Mouse (Mus musculus): Measurements from ENCODE around the gene Dnajc15. TPM values are rescaled to one million over a fixed set of nuclear protein-coding genes. Genes with fewer than 3 reads are reported as not detected.

Gene Dnajc15
- total and polyA plus RNA-seq, 3 experiments: 38.8 to 447 (median 390) TPM

GRCm38 (mm10) chr14:77860841-77861560 is 13.9 kb downstream of the Dnajc15 start:
- DNase-seq: no peak

GRCm38 (mm10) chr14:77859894-77860293 is 15.0 kb downstream of the Dnajc15 start:
- DNase-seq: no peak

- DNase-seq: no peak
These were observed 21.0 kb downstream of the Dnajc15 start for GRCm38 (mm10) chr14:77853951-77854350.

GRCm38 (mm10) chr14:77849852-77850251 is 25.1 kb downstream of the Dnajc15 start:
- DNase-seq: no peak

- no peak for DNase-seq
These were observed 26.6 kb downstream of the Dnajc15 start for GRCm38 (mm10) chr14:77848349-77848748.

GRCm38 (mm10) chr14:77846206-77846605 is 28.7 kb downstream of the Dnajc15 start:
- no peak for DNase-seq

GRCm38 (mm10) chr14:77845479-77845878 is 29.4 kb downstream of the Dnajc15 start:
- DNase-seq: no peak

GRCm38 (mm10) chr14:77840574-77840973 is 34.4 kb downstream of the Dnajc15 start:
- no peak for DNase-seq

GRCm38 (mm10) chr14:77840078-77840477 is 34.8 kb downstream of the Dnajc15 start:
- DNase-seq: no peak

- no peak for DNase-seq
These were observed 38.1 kb downstream of the Dnajc15 start for GRCm38 (mm10) chr14:77836794-77837193.

- no peak for DNase-seq
These were observed 42.6 kb downstream of the Dnajc15 start for GRCm38 (mm10) chr14:77832359-77832758.

- DNase-seq: no peak
These were observed 43.0 kb downstream of the Dnajc15 start for GRCm38 (mm10) chr14:77831936-77832335.

- no peak for DNase-seq
These were observed 45.3 kb downstream of the Dnajc15 start for GRCm38 (mm10) chr14:77829673-77830072.

- DNase-seq: peak; percentile 67
These were observed 49.0 kb downstream of the Dnajc15 start for GRCm38 (mm10) chr14:77825891-77826290.

- peak; percentile 71 for DNase-seq
These were observed 49.8 kb downstream of the Dnajc15 start for GRCm38 (mm10) chr14:77825121-77825520.

GRCm38 (mm10) chr14:77819841-77820240 is 55.1 kb downstream of the Dnajc15 start:
- no peak for DNase-seq

GRCm38 (mm10) chr14:77817561-77817960 is 57.4 kb downstream of the Dnajc15 start:
- no peak for DNase-seq

- no peak for DNase-seq
These were observed 60.0 kb downstream of the Dnajc15 start for GRCm38 (mm10) chr14:77814935-77815334.

GRCm38 (mm10) chr14:77812890-77813289 is 62.0 kb downstream of the Dnajc15 start:
- DNase-seq: no peak

- DNase-seq: no peak
These were observed 63.5 kb downstream of the Dnajc15 start for GRCm38 (mm10) chr14:77811466-77811865.

GRCm38 (mm10) chr14:77807836-77808235 is 67.1 kb downstream of the Dnajc15 start:
- no peak for DNase-seq

GRCm38 (mm10) chr14:77806345-77806744 is 68.6 kb downstream of the Dnajc15 start:
- no peak for DNase-seq

- no peak for DNase-seq
These were observed 72.7 kb downstream of the Dnajc15 start for GRCm38 (mm10) chr14:77802268-77802630.

- DNase-seq: no peak
These were observed 73.2 kb downstream of the Dnajc15 start for GRCm38 (mm10) chr14:77801571-77802267.

Measured in adrenal gland, adult 2 months (tissue).